8 mouse cellular contexts compared by ENCODE assay signal in the genomic region with DNA sequence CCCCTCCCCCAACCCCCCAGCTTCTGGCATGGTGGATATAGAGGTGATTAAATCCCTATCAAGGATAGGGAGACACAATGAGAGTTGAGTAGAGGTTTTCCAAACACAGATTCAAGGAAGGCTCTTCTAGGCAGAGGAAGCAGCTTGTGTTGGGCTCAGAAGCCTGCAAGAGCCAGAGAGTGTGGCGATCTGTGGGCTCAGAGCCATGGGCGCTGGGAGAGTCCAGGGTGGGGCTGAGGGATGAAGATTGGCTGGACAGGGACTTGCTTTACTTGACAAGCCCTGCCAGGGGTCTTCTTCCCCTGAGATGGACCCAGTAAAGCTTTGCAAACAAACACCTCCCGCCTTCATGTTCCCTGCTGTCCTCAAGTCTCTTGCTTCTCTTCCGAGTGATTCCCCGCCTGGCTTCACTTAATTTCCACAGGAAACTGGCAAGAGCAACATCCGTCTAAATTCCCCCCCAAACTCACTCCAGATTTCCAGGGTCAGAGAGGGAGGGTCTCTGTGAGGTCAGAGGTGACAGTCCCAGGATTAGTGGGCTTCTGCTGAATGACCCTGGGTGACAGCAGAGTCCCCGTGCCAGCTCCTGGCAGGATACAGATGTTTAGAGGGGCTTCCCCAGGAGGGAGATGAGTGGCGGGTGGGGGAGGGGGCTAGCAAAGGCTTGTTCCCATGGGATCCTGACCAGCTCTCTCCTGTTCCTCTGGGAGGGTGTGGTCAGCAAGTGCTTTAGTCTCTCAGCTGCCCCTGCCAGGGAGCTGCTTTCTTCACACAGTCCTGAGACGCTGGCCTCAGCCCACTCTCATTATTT. TPM values are rescaled to one million over a fixed set of nuclear protein-coding genes. Genes with fewer than 3 reads are reported as not detected.
DNase-seq lines count a peak whose midpoint lies in the region; ATAC-seq and TF ChIP-seq lines count a peak whose summit lies in the region.

No protein-coding gene starts in this region.

- no peak for TF ChIP-seq EP300 in lung, postnatal 0 days (IDR thresholded peaks at IDR 0.05)

- H3K4me2 ChIP-seq in lung, postnatal 0 days (replicated peaks; ENCODE audit: low read depth, low read length): no peak overlapping the region

- ATAC-seq in lung, postnatal 0 days: peak; percentile 59

- H3K36me3 ChIP-seq in lung, postnatal 0 days (ENCODE audit: insufficient read depth, low read length): no peaks in the 10 kb centered on the region

- H3K27ac ChIP-seq in lung, postnatal 0 days (ENCODE audit: low read length): 0 out of 2 replicates have a peak overlapping the region, but pooled peaks have one; percentile 9

- no peak overlapping the region for H3K9ac ChIP-seq in lung, postnatal 0 days (replicated peaks; ENCODE audit: low read depth)

- intact Hi-C loops in gastrocnemius, postnatal 14 days (cut with DNase I; ENCODE audit: low total_unique reads): loop anchor here (10.0 kb wide), 1 partner anchor 96 kb away; no protein-coding TSS in a partner anchor

- H3K4me1 ChIP-seq in lung, postnatal 0 days (ENCODE audit: insufficient read depth, low read depth, low read length): peaks cover 14% of the 10 kb centered on the region

- 18% methylated on average over 9 of the region's 9 CpGs for WGBS in lung, postnatal 0 days

- no peaks in the 10 kb centered on the region for H3K9me3 ChIP-seq in lung, postnatal 0 days (ENCODE audit: low read length)

- peak; percentile 54 for DNase-seq in gastrocnemius, postnatal 14 days
- DNase-seq in gastrocnemius, postnatal 25 days: no peak
- DNase-seq in embryo, embryonic 10.5 days (ENCODE audit: low spot score): peak; percentile 75
- peak; percentile 31 for DNase-seq in hindlimb bud, embryonic 11.5 days (ENCODE audit: extremely low spot score, low read depth, low spot score)
- peak; percentile 48 for DNase-seq in lung, postnatal 0 days (ENCODE audit: low spot score)
- no peak for DNase-seq in right cerebral cortex, postnatal 36 days (ENCODE audit: low spot score in 2 of 2)
- DNase-seq in spleen, adult 12 weeks (ENCODE audit: low spot score): no peak
- no peak for DNase-seq in urinary bladder, postnatal 25 days (ENCODE audit: low spot score)

- no peak for TF ChIP-seq CTCF in lung, postnatal 0 days (IDR thresholded peaks at IDR 0.05)

- no peaks in the 10 kb centered on the region for H3K27me3 ChIP-seq in lung, postnatal 0 days (replicated peaks; ENCODE audit: insufficient read depth, low read length)

- H3K4me3 ChIP-seq in lung, postnatal 0 days (ENCODE audit: low read depth, low read length): no peak overlapping the region

RNA-seq across cellular contexts. Expression of a gene that starts 47.5 kb away (rescaled TPM):
- total RNA-seq in gastrocnemius, postnatal 14 days (2021): under 1 TPM; 0.29 to 0.35 TPM
- total RNA-seq in gastrocnemius, postnatal 25 days (2021): under 1 TPM; 0.16 to 0.20 TPM
- 2.9 and 3.2 TPM in 2 replicates for polyA plus RNA-seq in lung, postnatal 0 days (2015; fragmentation: Nextera tagmentation; extraction: Ambion mirVana)

Comparison
In these comparisons a context has a peak if more than half of its experiments do, and no peak if none do; other contexts are left out.
1. DNase-seq: peak in gastrocnemius, postnatal 14 days (single experiment), embryo, embryonic 10.5 days (single experiment), hindlimb bud, embryonic 11.5 days (single experiment) and lung, postnatal 0 days (single experiment); none in gastrocnemius, postnatal 25 days (single experiment), right cerebral cortex, postnatal 36 days (0 of 2), spleen, adult 12 weeks (single experiment) and urinary bladder, postnatal 25 days (single experiment).